Mouse (Mus musculus) urinary bladder, postnatal 4 days (tissue): Measurements from ENCODE around the gene Atp13a4.

ENCODE experiments used
- DNase-seq, 2 experiments: peaks; one replicate each; pipeline ENCODE4 v3.0.0; 2021 to 2022; ENCODE audit warnings: low spot score in 2 of 2

The Atp13a4 gene

GRCm38 (mm10) chr16:29480396-29480795, 64.3 kb downstream of the Atp13a4 start:
- DNase-seq: no peak

DNA sequence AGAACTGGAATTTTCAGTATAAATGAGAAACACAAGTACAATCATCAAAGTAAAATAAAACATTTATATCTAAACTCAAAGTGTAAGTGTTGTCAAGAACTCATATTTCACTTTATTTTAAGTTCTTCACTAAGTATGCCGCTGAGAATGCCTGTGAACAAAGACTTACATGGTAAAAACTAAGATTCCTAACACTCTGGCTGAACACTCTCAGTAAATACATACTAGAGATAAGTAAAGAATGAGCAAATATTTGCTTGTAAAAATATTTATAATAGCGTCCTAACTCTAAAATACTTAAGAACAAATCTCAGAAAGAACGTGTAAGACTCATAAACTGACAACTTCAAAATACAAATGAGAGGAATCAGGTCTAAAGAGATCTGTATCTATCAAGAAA, 80.9 kb downstream of the Atp13a4 start:
- no peak for DNase-seq

DNA sequence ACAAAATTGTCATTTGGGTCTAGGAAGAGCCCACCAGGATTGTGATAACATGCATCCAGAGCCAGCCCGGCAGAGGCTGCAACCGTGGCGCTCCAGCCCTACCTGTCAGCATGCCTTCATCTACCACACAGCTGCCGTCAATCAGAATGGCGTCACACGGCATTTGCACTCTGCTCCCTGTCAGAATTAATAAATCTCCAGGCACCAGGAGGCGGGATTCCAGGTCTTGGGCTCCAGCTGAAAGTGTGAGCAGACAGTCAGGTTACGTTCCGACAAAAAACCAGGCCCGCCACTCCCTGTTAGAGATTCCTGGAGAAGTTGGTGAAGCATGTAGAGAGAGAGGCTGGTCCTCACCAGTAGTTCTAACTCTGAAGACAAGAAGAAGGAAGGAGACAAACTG, 85.3 kb downstream of the Atp13a4 start:
- DNase-seq: no peak

DNA sequence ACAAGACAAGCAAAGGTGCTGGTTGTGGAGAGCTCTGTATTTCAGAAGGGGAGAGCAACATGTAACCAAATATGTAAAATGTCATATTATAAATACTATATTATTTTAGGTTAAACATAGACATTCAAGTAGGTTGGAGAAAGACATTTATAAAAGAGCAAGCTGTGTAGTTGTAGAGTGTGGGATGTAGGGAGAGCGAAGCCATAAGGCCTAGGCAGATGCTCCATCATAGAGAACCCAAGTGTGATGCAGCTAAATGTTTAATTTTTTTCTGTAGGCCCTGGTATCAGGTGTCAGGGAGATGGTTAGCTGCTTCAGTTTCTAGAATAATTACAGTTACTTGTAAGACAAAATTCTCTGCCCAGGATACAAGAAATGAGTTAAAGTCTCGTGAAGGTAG, 87.8 kb downstream of the Atp13a4 start:
- DNase-seq: no peak

DNA sequence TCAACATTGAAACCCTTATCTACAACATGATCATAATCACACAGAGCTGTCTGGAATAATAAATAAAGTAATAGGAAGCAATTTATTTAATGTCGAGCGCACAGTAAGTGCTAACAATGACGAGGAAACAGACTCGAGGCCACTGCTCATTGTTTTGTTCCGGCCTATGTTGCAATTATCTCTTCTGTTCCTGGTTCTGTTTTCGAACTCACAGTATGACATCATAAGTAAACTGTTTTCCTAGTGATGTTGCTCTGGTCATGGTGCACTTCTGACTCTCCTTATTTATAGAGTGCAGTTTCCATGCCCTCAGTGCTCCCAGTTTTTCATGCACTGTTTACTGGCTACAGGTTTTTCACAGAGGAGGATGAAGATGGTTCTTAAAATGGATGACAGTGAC, 91.4 kb downstream of the Atp13a4 start:
- no peak for DNase-seq

DNA sequence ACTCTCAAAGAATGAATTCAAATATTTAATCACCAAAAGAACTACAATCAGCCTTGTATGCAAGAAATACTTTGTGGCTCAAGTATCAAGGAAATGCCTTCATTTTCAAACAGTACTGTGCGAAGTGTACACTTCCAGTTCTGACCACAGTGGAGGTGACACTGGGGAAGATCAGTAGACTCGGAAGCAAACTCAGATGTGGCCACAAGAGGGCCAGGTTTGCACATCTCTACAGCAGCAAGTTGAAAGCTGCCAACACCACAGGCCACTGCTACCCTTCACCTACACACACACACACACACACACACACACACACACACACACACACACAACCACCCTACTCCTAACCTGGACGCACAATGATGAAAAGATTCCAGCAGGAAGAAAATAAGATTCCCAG, 93.0 kb downstream of the Atp13a4 start:
- DNase-seq: peak in 1 of 2 experiments; percentile 20

- DNase-seq: no peak
These were observed 102.5 kb downstream of the Atp13a4 start for GRCm38 (mm10) chr16:29442126-29442525.

DNA sequence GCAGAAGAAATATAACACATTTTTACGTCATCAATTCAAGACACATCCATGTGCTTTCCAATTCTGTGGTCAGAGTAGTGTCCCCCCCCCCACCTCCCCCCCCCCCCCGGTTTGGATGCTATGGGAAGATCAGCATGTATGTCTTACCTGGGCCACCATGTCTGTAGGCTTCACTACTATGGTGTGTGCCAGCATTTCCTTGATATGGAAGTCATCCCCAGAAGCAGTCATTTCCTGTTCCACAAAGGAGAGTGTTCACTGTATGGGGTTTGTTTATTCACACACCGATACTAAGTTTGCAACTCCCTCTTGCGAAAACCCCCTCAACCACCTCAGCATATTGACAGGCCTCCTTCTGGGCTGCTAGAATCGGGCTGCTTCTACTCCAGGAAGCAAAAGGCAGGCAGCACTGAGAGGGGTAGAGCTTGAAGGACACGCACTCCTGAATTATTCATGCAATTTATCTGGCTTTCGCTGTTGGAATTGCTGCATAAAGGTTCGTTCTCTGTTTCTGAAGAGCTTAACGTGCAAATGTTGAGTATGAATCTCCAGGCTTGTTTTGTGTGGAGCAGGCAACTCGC, 103.2 kb downstream of the Atp13a4 start:
- DNase-seq: no peak

DNA sequence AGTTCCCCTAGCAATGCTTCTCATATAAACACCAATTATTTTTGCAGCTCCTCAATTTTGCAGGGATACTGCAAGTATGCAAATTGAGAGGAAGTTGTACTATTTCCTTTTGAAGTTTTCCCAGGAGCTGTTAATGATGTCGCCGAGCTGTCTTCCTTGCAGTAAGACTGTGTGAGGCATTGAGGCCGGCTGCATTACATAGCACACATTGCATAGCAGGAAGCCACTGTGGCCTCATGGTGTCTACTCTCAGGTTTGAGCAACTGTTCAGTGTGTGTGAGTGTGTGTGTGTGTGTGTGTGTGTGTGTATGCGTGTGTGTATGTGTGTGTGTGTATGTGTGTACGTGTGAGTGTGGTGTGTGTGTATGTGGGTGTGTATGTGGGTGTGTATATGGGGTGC, 106.6 kb downstream of the Atp13a4 start:
- no peak for DNase-seq

DNA sequence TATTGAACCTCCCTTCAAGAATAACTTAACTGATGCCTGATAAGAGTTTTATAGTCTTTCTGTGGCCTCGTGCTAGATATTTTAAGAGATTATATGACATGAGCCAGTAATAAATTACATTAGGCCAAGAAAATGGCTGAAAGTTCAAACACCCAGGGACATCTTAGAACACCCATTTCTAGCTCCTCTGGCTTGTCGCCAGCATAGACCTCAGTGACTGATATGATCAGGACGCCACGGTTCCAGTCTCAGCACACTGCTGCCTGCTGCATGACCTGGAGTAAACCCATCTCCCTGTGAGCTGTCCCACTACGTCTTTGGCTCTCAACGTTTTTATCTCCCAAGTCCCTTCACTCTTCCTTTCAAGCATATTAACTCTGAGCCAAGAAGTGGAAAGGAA, 108.9 kb downstream of the Atp13a4 start:
- peak in 1 of 2 experiments; percentile 26 for DNase-seq

DNA sequence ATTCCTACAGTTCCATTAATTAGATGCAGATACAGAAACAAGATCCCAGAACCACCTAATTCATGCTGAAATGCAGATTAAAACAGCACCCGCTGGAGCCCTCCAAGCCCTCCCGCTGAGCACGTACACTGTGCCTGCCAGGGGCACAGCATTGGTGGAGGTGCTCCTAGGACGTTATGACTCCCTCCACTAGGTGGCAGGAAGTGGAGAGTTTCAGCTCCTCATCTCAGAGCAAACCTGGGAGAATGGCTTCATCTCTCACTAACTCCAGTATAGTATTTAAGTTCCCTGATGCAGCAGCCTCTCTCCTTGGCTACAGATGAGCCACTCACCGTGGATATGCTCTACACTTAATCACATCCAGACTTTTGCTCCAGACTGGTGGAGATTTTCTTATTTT, 110.0 kb downstream of the Atp13a4 start:
- no peak for DNase-seq

GRCm38 (mm10) chr16:29414822-29415221, 129.8 kb downstream of the Atp13a4 start:
- DNase-seq: no peak

DNA sequence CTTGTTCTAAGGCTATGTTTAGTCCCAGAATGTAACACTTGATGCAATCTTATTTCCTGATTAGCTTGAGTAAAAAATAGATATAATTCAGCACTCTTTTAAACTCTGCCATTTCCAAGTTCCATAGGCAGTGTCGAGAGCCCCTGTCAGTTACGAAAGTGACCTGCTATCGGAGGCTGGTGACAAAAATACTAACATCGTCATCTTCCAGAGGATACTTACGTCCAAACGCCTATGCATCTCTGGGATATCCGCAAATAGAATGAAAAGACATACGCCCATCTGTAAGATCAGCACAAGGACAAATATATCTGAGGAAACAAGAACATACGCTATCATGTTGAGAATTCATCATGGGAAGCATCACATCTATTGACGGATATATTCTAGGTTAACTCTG, 137.3 kb downstream of the Atp13a4 start:
- no peak for DNase-seq

GRCm38 (mm10) chr16:29399079-29399478, 145.6 kb downstream of the Atp13a4 start:
- no peak for DNase-seq

- DNase-seq: no peak
These were observed 159.9 kb downstream of the Atp13a4 start for GRCm38 (mm10) chr16:29384781-29385180.

DNA sequence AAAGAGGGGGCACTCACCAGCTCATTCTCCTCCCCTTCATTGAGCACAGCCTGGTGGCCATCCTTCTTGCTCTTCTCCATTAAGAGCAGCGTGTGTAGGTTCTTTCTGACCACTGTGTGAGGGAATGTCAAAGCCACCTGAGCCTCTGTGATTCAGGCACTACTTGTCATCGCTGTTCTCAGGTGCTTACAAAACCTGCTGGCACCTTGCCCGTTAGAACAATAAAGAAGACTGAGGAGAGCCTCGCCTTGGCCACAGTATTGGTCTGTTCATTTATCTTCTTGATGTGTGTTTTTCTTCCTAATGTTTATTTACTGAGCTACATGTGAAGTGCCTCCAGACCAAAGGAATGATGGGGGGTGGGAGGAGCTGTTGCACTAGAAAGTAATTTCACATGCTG, 166.2 kb downstream of the Atp13a4 start, which contains the start of gene Atp13a5:
TSS of gene Atp13a5 (minus strand) at position 275 of the 400 bp plus-strand sequence.
- no peak for DNase-seq

DNA sequence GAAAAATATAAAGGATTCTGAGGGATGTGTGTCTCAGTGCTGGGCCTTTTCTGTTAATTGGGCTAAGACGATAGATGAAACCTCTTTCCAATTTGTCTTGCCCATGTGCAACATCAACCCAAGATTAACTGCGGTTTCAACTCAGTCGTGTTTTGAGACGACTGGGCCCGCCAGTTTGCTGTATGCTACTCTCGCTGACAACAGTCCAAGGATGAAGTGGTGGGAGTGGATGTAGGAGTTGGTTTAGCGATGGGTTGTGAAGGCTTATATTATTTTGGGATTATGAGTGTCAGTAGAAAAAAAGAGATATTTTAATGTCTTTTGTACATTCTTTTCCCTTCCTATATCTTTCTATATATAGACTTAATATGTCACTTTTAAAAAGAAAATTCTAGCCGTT, 170.0 kb downstream of the Atp13a4 start:
- DNase-seq: no peak
